Mouse (Mus musculus) regulatory T cell (primary cell): ENCODE data around the gene Polr2m.

Source experiments
- in situ Hi-C: fragments of 300-600 bp; cut with MboI, MseI; formaldehyde crosslinking; loops from one replicate; pipeline ENCODE4 v1.15.1; 2025; ENCODE audit warnings: high pct_unique_total_duplicates

The Polr2m gene

DNA sequence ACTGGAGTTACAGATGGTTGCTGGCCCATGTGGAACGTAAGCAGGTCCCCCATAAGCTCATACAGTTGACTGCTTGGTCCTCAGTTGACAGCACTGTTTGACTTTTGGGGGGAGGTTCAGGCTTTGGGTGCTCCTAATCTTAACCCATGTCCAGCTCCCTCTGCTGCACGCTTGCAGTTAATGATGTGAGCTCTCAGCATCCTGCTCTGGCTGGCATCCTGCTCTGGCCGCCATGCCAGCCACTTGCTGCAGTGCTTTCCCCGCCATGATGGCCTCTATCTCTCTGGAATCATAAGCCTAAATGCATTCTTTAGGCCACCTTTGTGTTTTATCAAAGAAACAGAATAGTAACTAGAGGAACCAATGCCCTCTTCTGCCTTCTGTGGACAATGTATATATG lies 10.2 kb downstream of the Polr2m start:
- in situ Hi-C loops = no loop called here

DNA sequence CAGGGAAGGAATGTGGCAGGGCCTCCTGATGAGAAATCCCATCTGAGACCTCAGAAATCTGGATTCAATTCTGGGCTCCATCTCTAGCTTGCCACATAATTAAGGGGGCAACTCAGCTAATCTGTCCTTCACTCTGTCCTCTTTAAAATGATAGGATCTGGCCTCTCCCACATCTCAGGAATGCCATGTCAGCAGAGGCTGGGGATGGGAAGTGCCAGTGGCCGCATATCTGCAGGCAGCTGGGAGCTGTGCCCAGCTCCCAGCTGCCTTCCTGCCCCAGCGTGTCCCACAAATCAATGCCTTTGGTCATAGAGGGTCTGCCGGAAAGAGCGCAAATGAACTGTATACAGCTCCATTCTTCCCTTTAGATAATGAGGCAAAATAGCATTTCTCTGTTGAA lies 18.3 kb downstream of the Polr2m start:
- in situ Hi-C loops = no loop called here

DNA sequence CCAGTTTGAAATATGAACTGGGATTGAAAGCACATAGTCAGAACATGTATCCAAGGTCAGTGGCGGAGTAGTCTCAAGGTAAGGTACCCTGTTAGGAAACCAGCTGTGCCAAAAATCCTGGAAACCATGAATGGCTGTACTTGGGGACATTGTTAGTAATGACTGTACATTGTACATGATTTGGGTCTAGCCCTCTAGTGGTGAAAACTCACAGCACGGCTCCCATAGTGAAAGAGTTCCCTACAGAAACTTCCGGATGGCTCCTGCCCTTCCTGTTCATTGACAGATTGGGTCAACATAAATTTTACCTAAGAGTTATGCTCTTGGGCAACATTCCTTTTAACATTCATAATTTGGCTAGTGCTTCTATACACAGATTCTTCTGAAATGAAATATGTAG lies 19.6 kb downstream of the Polr2m start:
- in situ Hi-C loops = no loop called here

DNA sequence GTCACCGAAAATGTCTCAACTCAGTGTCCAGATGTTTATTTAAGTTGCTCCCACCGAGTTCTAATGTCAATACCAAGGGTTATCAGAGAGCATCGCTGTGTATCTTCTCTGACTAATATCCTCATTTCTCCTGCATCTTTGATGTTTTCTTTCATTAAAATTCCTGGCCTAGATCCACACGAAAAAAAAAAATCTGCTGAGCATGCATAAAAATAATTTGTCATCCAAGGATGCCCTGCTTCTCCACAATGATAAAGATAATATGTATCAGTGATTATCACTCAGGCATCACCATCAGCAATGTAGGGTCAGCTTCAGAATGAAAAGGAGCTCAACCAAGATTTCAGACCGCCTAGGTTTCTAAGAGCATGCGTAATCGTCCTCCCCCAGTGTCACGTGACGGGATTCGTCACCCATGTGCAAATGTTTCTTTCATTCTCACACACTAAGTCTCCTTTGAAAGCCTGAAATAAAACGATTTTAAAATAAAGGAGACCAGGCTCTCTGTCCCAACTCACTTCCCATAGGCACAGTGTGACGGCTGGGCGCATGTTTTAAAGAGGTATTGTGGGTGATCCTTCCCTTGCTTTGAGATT lies 22.6 kb downstream of the Polr2m start:
- in situ Hi-C loops = no loop called here

GRCm38 (mm10) chr9:71456738-71457137 lies 29.0 kb downstream of the Polr2m start:
- in situ Hi-C loops = loop anchor here (5.0 kb wide), 1 partner anchor 49 kb away; no protein-coding TSS in a partner anchor

DNA sequence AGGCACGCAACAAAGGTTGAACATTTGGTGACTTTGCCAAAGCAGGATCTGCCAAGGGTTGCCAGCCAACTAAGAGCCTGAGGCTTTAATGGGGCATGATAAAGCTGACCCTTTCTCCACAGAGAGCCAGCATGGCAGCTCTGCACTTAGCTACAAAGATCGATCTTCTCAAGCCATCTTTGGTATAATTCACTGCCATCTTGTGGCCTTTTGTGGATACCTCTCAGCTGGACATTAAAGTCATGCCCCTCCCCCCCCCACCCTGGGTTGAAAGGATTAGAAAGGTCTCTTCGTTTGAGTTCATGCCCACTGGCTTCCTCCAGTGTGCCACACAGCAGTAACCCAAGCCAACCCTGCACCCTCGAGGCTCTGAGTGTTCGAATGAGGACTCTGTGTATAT lies 31.8 kb downstream of the Polr2m start:
- in situ Hi-C loops = no loop called here

DNA sequence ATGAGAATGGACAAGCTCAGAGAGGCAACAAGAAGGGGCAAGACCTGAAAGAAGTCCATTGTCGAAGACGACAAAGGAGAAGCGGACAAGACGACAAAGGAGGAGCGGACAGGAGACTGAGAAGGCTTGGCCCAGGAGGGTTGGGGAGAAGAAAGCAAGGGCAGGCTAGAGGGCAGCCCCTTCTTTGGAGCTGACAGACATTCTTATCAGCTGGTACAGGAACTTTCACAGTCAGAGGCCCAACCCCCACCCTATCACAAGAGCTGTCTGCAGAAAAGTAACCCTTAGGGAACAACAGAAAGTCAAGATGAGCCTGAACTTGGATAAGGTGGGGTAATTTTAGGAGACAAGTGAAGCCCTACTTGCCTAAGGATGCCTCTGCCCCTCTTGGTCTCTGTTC lies 32.4 kb downstream of the Polr2m start:
- in situ Hi-C loops = no loop called here

- in situ Hi-C loops = no loop called here
Observed at GRCm38 (mm10) chr9:71450626-71451025, 35.1 kb downstream of the Polr2m start.

DNA sequence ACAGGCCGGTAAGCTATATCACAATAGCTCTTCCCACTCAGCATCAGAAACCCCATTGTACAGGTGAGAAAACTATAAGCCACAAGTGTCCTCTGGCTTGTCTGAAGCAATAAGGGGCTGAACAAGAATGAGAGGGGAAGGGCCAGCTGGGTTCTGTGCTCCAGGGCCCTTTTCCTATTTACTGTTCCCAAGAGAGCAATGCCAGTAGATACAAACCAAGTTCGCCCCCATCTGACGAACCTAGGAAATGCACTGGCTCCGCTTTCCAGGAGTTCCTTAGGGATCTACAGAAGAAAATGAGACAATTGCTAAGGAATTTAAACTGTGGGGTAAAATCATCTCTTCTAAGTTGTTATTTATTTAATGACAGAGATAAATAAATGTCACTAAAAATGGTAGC lies 38.2 kb downstream of the Polr2m start:
- in situ Hi-C loops = no loop called here

DNA sequence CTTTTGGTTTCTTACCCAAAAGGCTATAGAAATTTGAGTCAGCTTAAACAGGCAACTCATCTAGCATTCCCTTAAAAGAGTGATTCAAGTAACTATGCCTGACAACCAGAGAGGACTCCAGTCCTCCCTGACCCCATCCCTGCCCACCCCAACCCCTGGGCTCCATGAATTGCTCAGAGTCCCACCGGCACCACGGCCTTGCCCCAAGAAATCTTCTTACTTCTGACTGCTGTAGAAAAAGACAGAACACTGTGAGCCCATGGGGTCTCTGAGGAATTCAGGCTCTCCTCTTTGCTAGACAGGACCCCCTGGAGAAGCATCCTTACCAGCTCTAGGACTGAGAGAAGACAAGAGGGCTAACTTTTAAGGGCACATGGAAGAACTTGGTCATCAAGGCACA lies 40.4 kb downstream of the Polr2m start:
- in situ Hi-C loops = no loop called here

- in situ Hi-C loops = loop anchor here (5.0 kb wide), 1 partner anchor 79 kb away; no protein-coding TSS in a partner anchor
Observed at GRCm38 (mm10) chr9:71438146-71438545, 47.6 kb downstream of the Polr2m start.
